Mouse (Mus musculus) cortical plate, adult 2 months (tissue): ENCODE measurements around the gene Prepl. TPM values are rescaled to one million over a fixed set of nuclear protein-coding genes. Genes with fewer than 3 reads are reported as not detected.

Experiments
- H3K27ac ChIP-seq: fragments of 200-500 bp; 2 replicates; pipeline ENCODE4 v1.5.1; 2012; ENCODE audit warnings: low read length, control low read depth, inconsistent platforms; ENCODE audit not compliant: insufficient read depth
- H3K4me1 ChIP-seq: fragments of 200-500 bp; 2 replicates; pipeline ENCODE4 v1.6.1; 2011; ENCODE audit warnings: low read length; ENCODE audit not compliant: control insufficient read depth, insufficient read depth
- H3K4me3 ChIP-seq: fragments of 200-500 bp; 2 replicates; pipeline ENCODE4 v1.5.1; 2011; ENCODE audit warnings: mild to moderate bottlenecking, low read length, control low read depth; ENCODE audit not compliant: insufficient read depth
- CTCF ChIP-seq: fragments of 200-500 bp; IDR thresholded peaks from 2 replicates; pipeline ENCODE4 v1.5.1; 2011; ENCODE audit warnings: mild to moderate bottlenecking, control low read depth, low read length; ENCODE audit not compliant: insufficient read depth; ENCODE audit errors: extremely low read depth
- POLR2A ChIP-seq: fragments of 200-500 bp; IDR thresholded peaks from 2 replicates; pipeline ENCODE4 v1.6.1; 2011; ENCODE audit warnings: mild to moderate bottlenecking, low read length, control low read depth; ENCODE audit not compliant: insufficient read depth; ENCODE audit errors: extremely low read depth
- polyA plus RNA-seq: library from polyadenylated mRNA; depleted of rRNA; stranded (reverse); fragments of >200 nt; gene quantifications from 2 replicates; pipeline ENCODE4 v1.2.3, GENCODE M21; 2012; rRNA removed

Prepl gene
- polyA plus RNA-seq, 1 experiment: 259 TPM

- no peak for TF ChIP-seq CTCF
- H3K4me1 ChIP-seq: no peaks in the 10 kb centered on the region; the same call in 1 of the 2 replicates
Observed at GRCm38 (mm10) chr17:85025151-85025550, 64.9 kb downstream of the Prepl start.

GRCm38 (mm10) chr17:85024237-85024636 lies 65.8 kb downstream of the Prepl start:
- no peak overlapping the region for H3K27ac ChIP-seq
- H3K4me3 ChIP-seq: no peak overlapping the region
- no peaks in the 10 kb centered on the region; the same call in 1 of the 2 replicates for H3K4me1 ChIP-seq
- TF ChIP-seq POLR2A: no peak
- no peak for TF ChIP-seq CTCF

More at GRCm38 (mm10) chr17:85025151-85025550, 64.9 kb downstream of the Prepl start:
- Histone ChIP-seq H3K27ac (no peak overlapping the region), H3K4me3 (no peak overlapping the region)

- no peak overlapping the region for H3K27ac ChIP-seq
- H3K4me3 ChIP-seq: no peak overlapping the region
- peaks cover 1% of the 10 kb centered on the region for H3K4me1 ChIP-seq
- TF ChIP-seq CTCF (peak; percentile 31; the same call in 1 of the 2 replicates), POLR2A (no peak)
Observed at GRCm38 (mm10) chr17:85023247-85024167, 66.5 kb downstream of the Prepl start.

GRCm38 (mm10) chr17:85020343-85020742 lies 69.7 kb downstream of the Prepl start:
- no peak overlapping the region for H3K4me3 ChIP-seq
- H3K4me1 ChIP-seq: peaks cover 1% of the 10 kb centered on the region
- no peak overlapping the region for H3K27ac ChIP-seq
- no peak for TF ChIP-seq POLR2A
- TF ChIP-seq CTCF: no peak

GRCm38 (mm10) chr17:85018794-85019193 lies 71.2 kb downstream of the Prepl start:
- Histone ChIP-seq H3K4me1 (peaks cover 1% of the 10 kb centered on the region), H3K27ac (no peak overlapping the region), H3K4me3 (no peak overlapping the region)
- TF ChIP-seq CTCF: no peak

- H3K4me1 ChIP-seq: peaks cover 1% of the 10 kb centered on the region
- H3K4me3 ChIP-seq: no peak overlapping the region
- no peak overlapping the region for H3K27ac ChIP-seq
- TF ChIP-seq CTCF (no peak), POLR2A (no peak)
Observed at GRCm38 (mm10) chr17:85018344-85018743, 71.7 kb downstream of the Prepl start.

- Histone ChIP-seq H3K27ac (no peak overlapping the region), H3K4me1 (peaks cover 1% of the 10 kb centered on the region; the same call in 1 of the 2 replicates), H3K4me3 (no peak overlapping the region)
- TF ChIP-seq POLR2A: no peak
- no peak for TF ChIP-seq CTCF
Observed at GRCm38 (mm10) chr17:85014632-85015031, 75.4 kb downstream of the Prepl start.

GRCm38 (mm10) chr17:85013485-85013884 lies 76.6 kb downstream of the Prepl start:
- no peaks in the 10 kb centered on the region for H3K4me1 ChIP-seq
- no peak overlapping the region for H3K27ac ChIP-seq
- H3K4me3 ChIP-seq: no peak overlapping the region
- TF ChIP-seq CTCF: no peak
- TF ChIP-seq POLR2A: no peak

Other genes starting within 250 kb of the Prepl start
- 91.4 and 95.5 TPM in 2 replicates for gene Ppm1b, start 133.5 kb downstream of the Prepl start, polyA plus RNA-seq
- gene Slc3a1, start 61.9 kb downstream of the Prepl start, polyA plus RNA-seq: 0.10 and 0.26 TPM in 2 replicates
- 6.8 and 7.0 TPM in 2 replicates for gene Camkmt, start 311 bp upstream of the Prepl start, polyA plus RNA-seq